Mouse (Mus musculus): ENCODE data around the gene Rasgrf2. TPM values are rescaled to one million over a fixed set of nuclear protein-coding genes. Genes with fewer than 3 reads are reported as not detected.
"Not testable (repeated sequence)": the region's sequence is repeated elsewhere in the genome, so short reads cannot be mapped to it uniquely, and the experiment has no call there.

Rasgrf2 gene
- total RNA-seq (2021) = 1 to 10 TPM; 3.5 to 4.9 TPM
- long read RNA-seq, experiment 1 = 0 reads
- long read RNA-seq, experiment 2, partial matches to known transcripts = 2 of 3 reads
- long read RNA-seq, experiment 2, other reads (novel, unspliced or antisense) = 1 of 3 reads

DNA sequence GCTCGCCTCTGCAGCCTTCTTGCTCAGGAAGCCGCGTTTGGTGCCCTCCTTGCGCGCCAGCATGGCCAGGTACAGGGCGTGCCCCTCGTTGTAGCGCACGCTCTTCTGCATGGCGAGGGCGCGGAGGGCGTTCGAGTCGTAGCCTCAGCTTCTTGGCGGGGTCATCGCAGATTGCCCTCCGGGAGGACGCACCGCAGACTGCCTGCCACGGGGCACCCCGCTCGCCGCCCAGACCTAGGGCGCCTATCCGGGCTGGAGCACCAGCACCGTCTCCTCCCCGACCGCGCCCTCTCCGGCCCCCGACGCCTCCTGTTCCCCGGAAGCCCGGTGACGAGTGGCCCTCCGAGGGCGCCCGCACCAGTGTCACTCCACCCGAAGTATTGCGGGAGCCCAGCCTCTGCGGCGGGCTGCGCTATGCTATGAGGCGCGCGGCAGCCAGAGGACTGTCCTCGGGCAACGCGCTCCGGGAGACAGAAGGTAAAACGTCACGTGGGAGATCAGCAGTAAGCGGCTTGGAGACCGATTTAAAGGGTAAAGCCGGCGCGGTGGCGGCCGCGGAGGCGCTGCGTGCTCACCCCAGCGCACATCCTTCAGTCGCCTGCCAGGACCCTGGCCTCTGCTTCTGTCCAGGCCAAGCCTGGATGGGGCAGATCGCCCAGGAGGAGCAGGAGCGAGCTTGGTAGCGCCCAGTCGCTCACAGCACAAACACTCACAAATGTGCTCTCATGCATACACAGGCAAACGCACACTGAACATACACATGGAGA is at the start of gene Rasgrf2:
Gene Rasgrf2, minus strand, starts transcription at position 273 of the 767 bp plus-strand sequence.
- peak; percentile 14 to 23 for DNase-seq (ENCODE audit: low spot score in 2 of 2)

DNA sequence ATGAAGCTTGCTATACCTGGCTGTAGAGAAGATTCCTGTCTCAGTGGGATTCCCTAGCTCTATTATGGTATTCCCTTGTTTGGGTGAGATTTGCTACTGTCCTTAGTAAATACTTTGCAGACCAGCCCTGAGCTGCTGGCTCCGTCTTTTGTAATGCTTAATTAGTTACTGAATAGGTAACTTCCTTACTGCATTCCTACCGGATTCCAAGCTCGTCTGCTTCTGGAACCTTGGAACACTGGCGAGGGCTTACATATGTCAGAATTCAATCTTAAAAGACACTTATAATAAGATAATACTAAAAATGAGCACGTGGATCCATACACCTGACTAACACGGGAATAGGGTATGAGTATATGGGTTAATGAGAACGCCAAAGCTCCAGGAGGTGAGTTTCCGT is 41.2 kb upstream of the Rasgrf2 start:
- DNase-seq (ENCODE audit: low spot score in 2 of 2) = not testable (repeated sequence)

DNA sequence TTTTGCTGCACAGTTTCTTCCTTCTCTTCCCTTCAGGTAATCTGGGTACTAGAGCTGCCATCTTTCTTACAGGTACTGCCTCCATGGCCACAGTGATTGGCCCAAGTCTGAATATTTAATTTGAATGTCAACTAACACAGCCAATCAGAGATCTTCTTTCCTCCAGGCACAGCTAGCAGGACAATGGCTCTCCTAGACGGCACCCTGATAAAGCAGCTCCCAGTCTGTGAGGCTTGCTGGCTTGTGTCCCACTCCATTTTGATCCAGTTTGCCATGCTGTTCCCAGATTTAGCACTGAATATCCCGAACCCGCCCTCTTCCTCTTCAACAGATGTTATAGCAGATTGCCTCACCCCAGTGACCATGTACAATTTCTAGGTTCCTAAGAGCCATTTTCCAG is 19.1 kb upstream of the Rasgrf2 start:
- no peak for DNase-seq (ENCODE audit: low spot score in 2 of 2)

DNA sequence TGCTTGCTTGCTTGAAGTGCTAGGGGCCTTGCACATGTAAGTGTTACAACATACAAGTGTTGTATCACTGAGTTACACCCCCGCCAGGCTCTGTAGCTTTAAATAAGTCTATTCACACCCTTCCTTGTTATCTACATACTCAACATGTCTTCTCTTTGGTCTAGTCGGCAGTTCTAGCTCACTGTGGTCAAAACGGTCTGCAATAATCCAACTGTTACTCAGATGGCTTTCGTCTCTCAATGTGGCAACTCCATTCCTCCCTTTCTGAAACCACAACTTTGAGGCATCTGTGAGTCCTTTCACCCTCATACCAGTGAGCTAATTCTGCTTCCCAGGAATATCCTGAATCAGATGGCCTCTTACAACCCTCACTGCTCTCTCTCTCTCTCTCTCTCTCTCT is 17.4 kb upstream of the Rasgrf2 start:
- no peak for DNase-seq (ENCODE audit: low spot score in 2 of 2)

DNA sequence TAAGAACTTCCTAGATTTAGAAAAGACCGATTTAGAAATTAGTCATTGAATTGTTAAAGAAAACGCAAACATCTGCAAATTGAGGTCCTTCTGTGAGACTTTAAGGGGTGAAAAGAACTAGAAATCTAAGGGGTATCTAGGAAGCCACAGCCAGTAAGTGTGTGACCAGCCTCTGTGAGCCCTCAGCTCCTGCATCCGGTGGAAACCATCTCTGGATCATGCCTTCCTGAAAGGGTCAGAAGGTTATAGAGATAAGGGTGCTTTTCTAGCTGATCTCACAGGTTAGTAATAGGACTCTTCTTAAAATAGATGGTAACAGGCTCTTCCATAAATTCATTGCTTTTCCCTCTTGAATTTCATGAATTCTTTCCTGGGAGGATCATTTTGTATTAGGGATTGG is 3.3 kb upstream of the Rasgrf2 start:
- no peak for DNase-seq (ENCODE audit: low spot score in 2 of 2)

DNA sequence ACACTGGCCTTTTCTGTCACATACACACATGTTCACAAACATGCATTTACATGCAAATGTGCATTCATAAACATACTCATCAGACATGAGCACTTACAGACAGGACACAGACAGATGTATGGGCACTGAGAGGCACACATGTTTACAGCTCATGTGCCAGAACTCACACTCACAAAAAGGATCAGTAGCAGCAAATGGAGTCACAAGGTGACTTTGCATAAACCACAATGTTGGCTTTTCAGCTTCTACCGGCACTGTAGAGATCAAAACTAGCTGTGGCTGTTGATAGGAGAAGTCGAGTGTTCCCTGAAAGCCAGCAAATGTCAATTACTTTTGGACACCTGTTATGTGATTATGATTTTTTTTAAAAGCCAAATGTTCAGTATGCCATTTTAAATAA is 1.1 kb upstream of the Rasgrf2 start:
- no peak for DNase-seq (ENCODE audit: low spot score in 2 of 2)

DNA sequence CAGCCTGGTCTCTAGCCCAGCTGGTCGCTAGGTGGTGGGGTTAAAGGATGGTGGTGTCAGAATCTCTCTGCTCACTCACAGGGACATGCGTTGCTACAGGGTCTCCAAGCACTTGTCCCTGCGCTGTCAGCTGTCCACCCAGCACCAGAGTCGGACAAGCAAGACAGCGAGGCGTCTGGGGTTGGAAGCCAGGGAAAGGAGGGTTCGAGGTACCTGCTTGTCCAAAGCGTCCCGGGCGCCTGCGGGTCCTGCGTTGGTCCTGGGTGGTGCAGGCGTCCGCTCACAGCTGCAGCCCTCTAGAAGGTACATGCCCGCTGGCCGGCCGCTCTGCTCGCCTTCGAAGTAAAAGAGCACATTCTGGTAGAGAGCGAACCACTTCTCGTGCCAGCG is 467 bp downstream of the Rasgrf2 start:
- DNase-seq (ENCODE audit: low spot score in 2 of 2) = peak; percentile 6 to 20

DNA sequence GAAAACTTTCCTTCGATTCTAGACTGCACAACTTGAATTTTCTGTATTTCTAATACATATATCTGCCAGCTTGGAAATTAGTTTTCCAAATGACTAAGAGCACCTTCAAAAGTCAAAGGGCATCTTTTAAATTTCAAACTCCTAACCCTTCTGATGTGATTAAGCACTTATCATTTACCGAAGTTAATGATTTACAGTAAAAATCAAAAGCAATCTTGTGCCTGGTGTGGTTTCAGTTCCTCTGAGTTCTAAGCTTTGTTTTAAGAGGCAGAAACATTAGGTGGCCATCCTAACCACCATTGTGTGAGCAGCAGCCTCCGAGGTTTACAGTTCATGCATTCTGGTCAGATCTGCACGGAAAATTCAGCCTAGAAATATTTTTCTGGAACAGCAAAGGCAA is 1.6 kb downstream of the Rasgrf2 start:
- no peak for DNase-seq (ENCODE audit: low spot score in 2 of 2)

DNA sequence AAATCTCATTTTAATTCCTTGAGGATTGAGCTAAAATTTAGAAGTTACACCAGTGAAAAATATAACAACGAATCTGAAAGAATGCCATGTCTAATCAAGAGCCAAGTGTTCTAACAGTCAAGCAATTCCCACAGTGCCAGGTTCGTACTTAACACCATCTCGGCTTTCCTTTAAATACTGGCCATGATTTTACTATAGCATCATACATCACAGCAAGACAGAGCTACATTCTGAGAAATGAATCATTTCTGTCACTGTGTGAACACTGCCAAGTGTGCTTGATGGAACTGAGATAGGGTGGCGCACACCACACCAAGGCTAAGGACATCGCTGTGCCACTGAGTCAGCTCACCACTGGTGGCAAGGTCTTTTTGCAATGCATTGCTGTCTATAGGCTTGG is 5.6 kb downstream of the Rasgrf2 start:
- no peak for DNase-seq (ENCODE audit: low spot score in 2 of 2)

DNA sequence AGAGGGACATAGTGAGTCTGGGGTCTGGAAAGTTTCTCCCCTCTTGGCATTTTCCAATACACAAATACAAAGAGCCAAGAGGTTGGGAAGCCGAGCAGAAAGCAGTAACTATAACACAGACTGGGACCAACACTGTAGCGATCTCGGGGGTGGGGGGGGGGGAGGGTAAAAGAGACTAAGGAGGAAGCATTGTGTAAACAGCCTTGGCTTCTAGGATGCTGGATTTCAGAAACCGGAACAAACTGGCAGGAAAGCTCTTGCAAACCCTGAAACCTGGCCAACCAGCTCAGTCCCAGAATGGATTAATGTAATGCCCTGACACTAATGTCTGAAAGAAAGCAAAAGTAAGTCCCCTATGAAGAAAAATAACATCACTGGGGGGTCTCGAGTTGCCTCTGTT is 11.8 kb downstream of the Rasgrf2 start:
- DNase-seq (ENCODE audit: low spot score in 2 of 2) = no peak

DNA sequence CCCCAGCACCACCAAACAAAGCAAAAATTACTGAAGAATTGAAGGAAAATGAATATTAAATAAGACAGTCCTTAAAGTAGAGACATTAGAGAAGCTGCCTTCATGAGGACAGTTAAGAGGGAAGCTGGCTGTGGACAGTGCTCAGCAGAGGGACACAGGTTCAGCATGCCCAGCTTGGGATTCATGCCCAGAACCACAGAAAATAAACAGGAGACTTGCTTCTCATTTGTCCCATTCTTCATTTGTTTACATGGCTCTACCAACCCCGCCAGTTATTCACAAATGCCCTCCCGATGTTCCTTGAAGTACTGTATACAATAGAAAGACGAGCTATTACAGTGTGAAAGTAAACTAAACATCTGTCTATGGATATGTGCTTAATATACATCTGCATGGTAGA is 17.4 kb downstream of the Rasgrf2 start:
- DNase-seq (ENCODE audit: low spot score in 2 of 2) = no peak

DNA sequence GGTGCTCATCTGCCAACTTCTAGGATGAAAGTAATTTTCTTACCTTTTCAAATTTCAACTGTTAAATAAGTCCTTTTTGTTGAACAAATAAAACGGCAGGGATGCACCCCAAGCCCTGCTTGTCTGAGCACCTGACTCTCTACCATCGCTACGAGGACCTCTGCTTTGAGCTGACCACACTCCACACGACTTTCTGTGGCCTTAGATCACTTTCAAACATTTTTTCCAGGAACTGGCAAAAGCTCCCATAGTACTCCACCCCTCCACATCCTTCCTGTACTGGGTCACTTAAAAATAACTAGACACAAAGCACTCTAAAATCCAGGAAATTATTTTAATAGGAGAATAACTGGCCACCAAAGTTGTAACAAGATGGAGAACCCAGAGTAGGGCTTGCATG is 23.2 kb downstream of the Rasgrf2 start:
- no peak for DNase-seq (ENCODE audit: low spot score in 2 of 2)

DNA sequence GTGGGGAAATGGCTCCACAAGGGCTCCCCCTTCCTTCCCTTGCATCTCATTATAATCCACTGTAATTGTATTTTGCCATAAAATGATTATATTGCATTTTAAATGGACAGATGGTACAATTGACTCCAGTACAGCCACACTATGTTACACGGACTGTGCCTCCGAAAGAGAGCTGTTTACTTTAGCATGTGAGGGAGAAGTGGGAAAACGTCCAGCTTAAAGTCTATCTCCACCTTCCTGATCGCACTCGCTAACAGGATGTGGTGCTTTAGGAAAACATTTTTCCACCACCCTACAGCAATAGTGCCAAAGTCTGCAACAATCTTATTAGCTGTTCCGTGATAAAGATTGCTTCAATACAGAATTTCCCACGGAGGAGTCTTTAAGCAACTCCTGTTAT is 27.2 kb downstream of the Rasgrf2 start:
- no peak for DNase-seq (ENCODE audit: low spot score in 2 of 2)

DNA sequence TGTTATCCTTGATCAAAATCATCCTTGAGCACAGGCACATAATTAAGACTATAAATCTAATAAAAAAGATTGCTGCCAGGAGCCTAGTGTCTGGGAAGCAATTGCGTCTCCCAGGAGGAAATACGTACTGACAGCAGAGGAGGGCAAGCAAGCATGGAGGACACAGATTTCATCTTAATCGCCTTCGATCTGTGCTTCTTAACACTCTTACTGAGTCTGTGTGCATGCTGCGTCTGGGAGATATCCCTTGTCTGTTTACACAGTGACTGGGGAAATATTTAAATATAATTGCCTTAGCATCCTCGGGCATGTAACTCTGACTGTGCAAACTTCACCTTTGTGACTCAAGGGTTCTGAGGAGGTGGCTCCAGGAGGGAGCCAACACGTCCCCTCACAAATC is 33.0 kb downstream of the Rasgrf2 start:
- DNase-seq (ENCODE audit: low spot score in 2 of 2) = no peak

DNA sequence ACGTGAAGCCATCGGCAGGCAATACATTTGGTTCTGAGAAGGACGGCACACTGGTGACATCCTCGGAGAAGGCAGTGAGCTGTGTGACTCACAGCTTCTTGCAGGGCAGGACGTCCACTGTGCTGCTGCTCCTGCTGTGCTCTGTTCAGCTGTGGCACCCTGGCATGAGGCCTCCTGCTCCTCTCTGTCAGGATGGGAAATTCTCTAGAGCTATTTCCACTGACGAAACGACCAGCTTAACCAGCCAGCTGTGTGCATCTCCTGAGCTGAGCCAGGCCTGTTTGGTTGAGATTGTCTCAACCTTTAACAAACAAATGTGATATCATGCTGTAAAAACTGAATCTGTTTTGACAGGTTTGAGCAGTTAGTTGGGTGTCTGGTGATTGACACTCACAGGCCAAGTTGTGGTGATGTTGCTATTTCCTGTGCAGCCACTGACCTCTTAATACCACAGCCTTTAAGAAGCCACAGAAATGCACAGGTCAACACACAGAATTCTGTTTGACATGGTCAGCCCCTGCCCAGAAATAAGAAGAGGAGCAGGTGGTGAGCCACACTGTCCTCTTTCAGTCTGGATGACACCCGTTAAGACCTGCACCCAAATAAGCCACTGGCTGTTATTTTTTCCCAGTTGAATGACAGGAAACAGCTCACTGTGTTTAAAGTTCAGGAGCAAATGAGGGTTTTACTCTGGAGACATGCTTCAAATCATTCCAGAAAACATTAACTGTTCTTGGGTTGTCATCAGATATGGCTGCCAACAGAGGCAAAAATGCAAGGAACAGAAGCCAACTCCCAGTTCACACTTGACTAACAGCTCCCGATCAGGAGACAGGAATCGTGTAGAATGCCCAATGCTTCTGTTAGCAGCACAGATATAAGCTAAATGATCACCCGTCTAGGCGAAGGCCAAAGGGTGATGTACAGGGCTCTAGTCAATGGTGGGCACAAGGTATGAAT is 36.0 kb downstream of the Rasgrf2 start:
- no peak for DNase-seq (ENCODE audit: low spot score in 2 of 2)

DNA sequence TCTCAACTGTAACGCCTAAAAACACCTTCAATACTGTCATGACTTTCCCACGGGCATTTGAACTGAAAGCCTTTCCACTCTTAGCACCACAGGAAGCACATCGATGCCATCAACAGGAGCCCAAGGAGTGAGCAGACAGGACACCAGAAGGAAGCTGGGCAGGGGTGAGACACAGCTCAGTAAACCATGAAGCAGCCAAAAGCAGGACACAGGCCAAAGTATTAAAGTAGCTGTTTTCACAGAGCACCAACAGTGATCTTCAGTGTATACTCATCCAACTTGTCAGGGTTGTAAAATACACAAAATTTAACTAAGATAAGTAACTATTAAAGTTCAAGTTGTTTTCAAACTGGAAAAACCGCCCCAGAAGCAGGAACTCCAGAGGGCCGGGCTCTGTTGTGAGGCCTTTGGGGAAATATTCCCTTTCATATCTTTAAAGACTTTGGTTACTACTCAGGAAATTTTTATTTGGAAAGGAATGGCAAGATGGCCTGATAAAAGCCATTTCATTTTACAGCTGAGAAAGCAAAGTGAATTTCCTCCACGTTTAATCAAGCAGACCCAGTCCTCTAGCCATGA is 37.7 kb downstream of the Rasgrf2 start:
- DNase-seq (ENCODE audit: low spot score in 2 of 2) = no peak

DNA sequence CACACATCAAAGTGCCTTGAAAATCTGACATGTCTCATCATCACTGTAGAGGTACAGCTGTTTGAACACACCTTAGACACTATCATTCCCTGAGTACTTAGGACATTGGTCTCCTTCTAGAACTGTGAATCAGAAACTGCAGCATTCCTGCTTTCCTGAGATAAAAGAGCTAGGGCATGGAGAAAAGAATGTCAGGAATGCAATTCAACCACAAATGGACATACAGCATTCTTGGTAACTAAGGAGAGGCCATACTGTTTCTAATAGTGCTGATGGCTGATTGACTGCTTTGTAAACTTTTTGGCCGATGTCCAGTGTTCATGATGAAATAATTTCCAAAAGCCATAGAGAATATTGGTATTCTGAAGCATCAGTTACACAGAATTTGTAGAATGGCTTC is 58.3 kb downstream of the Rasgrf2 start:
- DNase-seq (ENCODE audit: low spot score in 2 of 2) = no peak

DNA sequence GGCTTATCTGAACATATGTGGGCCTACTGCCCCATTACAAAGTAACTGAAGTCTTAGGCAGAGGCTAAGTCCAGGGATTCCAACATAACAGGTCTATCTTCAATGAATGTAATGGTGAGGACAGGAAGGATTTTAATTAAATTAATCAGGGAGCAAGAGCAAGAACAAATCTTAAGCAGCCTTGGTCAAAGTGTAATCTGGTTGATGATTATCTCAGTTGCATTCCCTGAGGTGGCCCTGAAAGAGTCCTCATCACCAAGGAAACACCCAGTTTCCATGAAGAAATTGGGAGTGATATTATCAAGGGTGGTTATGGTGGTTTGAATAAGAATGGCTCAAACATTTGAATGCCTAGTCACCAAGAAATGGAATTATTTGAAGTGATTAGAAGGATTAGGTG is 62.8 kb downstream of the Rasgrf2 start:
- no peak for DNase-seq (ENCODE audit: low spot score in 2 of 2)

DNA sequence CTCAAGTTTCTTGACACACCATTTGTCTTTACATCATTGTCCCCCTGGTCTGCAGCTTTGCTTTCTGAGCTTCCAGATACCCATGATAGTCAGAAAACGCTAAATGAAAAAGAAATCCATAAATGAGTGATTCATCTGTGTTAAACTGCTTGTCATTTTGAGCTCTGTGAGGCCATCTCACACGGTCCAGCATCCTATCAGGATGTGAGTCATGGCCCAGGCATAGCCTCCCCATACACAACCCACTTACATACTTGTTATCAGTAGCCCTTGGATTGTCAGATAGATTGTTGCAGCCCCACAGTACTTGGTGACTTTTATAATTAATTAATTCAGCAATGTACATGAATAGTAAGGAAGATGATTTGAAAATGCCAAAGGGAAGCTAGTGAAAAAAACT is 63.6 kb downstream of the Rasgrf2 start:
- DNase-seq (ENCODE audit: low spot score in 2 of 2) = no peak

DNA sequence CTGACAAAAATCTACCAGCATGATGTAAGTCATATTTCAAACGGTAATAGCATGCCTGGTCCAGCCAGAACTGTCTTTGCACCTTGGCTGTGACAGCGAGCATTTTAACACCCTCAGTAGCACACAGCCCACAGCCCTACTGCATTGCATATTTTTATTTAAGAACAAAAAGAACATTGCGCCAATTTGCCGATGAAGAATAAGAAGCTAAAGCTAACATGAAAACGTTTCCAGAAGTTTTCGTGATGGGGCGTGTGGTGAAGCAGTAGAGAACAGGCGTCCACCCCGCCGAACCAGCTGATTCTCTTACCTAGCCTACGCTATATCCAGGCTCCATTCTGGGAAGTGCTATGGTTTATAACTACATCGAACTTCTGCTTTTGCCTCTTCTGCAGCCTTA is 77.7 kb downstream of the Rasgrf2 start:
- no peak for DNase-seq (ENCODE audit: low spot score in 2 of 2)

DNA sequence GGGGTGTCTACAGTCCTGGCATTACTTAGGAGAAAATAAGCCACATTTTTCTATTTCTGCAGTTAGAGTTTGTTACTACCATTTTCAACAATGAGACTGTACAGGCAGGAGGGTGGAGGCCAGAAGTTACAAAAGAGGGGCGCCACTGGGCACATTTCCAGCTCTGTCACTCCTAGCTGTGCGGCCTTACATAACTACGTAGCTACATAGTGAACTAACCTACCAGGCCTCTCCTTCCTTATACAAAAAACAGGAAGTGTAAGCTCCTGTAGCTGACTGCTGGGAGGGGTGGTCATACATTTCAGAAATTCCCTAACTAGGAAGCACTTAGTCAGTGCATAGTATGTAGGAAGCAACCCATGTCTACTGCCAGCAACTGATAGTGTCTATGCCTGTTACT is 78.5 kb downstream of the Rasgrf2 start:
- no peak for DNase-seq (ENCODE audit: low spot score in 2 of 2)

DNA sequence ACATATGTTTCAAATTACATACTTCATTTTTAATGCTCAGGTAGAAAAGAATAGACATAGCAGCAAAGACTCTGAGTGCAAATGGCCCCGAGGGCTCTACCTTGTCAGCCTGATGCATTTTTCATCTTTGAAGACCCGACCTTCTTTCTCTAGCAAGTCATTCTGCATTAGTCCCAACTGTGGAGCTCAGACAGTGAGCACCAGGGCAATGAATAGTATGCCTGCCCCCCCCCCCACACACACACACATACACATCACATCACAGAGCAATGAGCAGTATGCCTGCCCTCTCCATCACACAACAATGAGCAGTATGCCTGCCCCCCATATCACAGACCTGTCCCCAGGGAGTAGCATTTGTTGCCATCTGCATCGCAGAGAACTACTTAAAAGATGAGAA is 80.2 kb downstream of the Rasgrf2 start:
- no peak for DNase-seq (ENCODE audit: low spot score in 2 of 2)

Measured in adrenal gland, adult 18-20 months (tissue).